Mouse (Mus musculus) lung, postnatal 0 days (tissue): Measurements from ENCODE around the gene Gatc. TPM values are rescaled to one million over a fixed set of nuclear protein-coding genes. Genes with fewer than 3 reads are reported as not detected.

Experiments
- ATAC-seq: fragments of 200-750 bp; cut with Nextera tagmentation; 2 replicates; pipeline ENCODE4 v1.8.0; 2017; ENCODE audit warnings: moderate library complexity
- DNase-seq: peaks from one replicate; pipeline ENCODE4 v3.0.0-alpha.2; 2016; ENCODE audit warnings: low spot score
- H3K27ac ChIP-seq: fragments of 300-500 bp; sonication (generic); 2 replicates; pipeline ENCODE4 v1.5.1; 2014; ENCODE audit warnings: antibody characterized with exemption, mild to moderate bottlenecking, low read length, mixed read lengths
- H3K27me3 ChIP-seq: fragments of 300-500 bp; sonication (generic); replicated peaks from 2 replicates; pipeline ENCODE4 v1.6.1; 2014; ENCODE audit warnings: low read length, mixed read lengths; ENCODE audit not compliant: insufficient read depth
- H3K36me3 ChIP-seq: fragments of 300-500 bp; sonication (generic); 2 replicates; pipeline ENCODE4 v1.6.1; 2014; ENCODE audit warnings: low read length, mixed read lengths; ENCODE audit not compliant: insufficient read depth
- H3K4me1 ChIP-seq: fragments of 300-500 bp; sonication (generic); 2 replicates; pipeline ENCODE4 v1.6.1; 2014; ENCODE audit warnings: antibody characterized with exemption, low read depth, low read length, mixed read lengths; ENCODE audit not compliant: insufficient read depth
- H3K4me2 ChIP-seq: fragments of 300-500 bp; sonication (generic); replicated peaks from 2 replicates; pipeline ENCODE4 v1.6.1; 2014; ENCODE audit warnings: low read depth, mild to moderate bottlenecking, low read length, moderate library complexity, mixed read lengths
- H3K4me3 ChIP-seq: fragments of 300-500 bp; sonication (generic); 2 replicates; pipeline ENCODE4 v1.5.1; 2014; ENCODE audit warnings: low read depth, low read length
- H3K9ac ChIP-seq: fragments of 300-500 bp; sonication (generic); replicated peaks from 2 replicates; pipeline ENCODE4 v1.6.1; 2014; ENCODE audit warnings: low read depth, mild to moderate bottlenecking
- H3K9me3 ChIP-seq: fragments of 300-500 bp; sonication (generic); 2 replicates; pipeline ENCODE4 v1.6.1; 2016; ENCODE audit warnings: low read length, mixed read lengths
- CTCF ChIP-seq: IDR thresholded peaks from 2 replicates; pipeline ENCODE4 v1.5.1; 2016; ENCODE audit warnings: antibody characterized with exemption, mild to moderate bottlenecking
- EP300 ChIP-seq: IDR thresholded peaks from 2 replicates; pipeline ENCODE4 v1.6.1; 2016; ENCODE audit warnings: antibody characterized with exemption, mild to moderate bottlenecking, control low read depth
- WGBS: fragments of 180-500 bp; shearing (Covaris S2); extraction: QIAGEN DNeasy Blood & Tissue Kit; methylation state at CpG from one replicate; pipeline ENCODE4 v1.1.7; 2014; 5-methylcytosine and 5-hydroxymethylcytosine counted together
- polyA plus RNA-seq: library from polyadenylated mRNA; unstranded; fragments of >200 nt; fragmentation: Nextera tagmentation; extraction: Ambion mirVana; gene quantifications from 2 replicates; pipeline ENCODE4 v1.2.1, GENCODE M21; 2015

The Gatc gene
- polyA plus RNA-seq, 1 experiment from 2014 or later = 10.1 TPM

DNA sequence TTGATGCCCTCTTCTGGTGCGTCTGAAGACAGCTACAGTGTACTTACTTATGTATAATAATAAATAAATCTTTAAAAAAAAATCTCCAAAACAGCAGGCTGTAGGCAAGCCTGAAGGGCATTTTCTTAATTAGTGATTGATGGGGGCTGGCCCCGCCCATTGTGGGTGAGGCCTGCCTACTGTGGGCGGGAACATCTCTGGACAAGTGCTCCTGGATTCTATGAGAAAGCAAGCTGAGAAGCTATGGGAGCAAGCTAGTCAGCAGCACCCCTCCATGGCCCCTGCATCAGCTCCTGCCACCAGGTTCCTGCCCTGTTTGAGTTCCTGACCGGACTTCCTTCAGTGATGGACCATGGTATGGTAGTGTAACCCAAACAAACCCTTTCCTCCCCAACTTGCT, 23.8 kb upstream of the Gatc start:
- H3K27me3 ChIP-seq = no peaks in the 10 kb centered on the region
- H3K4me2 ChIP-seq = no peak overlapping the region
- H3K4me1 ChIP-seq = no peaks in the 10 kb centered on the region
- H3K4me3 ChIP-seq = no peak overlapping the region
- 71% methylated on average over 4 of the region's 4 CpGs for WGBS
- no peak for DNase-seq
- H3K9ac ChIP-seq = no peak overlapping the region
- H3K27ac ChIP-seq = no peak overlapping the region
- no peak for ATAC-seq
- no peaks in the 10 kb centered on the region for H3K9me3 ChIP-seq
- no peak for TF ChIP-seq EP300
- TF ChIP-seq CTCF = no peak
- H3K36me3 ChIP-seq = no peaks in the 10 kb centered on the region

DNA sequence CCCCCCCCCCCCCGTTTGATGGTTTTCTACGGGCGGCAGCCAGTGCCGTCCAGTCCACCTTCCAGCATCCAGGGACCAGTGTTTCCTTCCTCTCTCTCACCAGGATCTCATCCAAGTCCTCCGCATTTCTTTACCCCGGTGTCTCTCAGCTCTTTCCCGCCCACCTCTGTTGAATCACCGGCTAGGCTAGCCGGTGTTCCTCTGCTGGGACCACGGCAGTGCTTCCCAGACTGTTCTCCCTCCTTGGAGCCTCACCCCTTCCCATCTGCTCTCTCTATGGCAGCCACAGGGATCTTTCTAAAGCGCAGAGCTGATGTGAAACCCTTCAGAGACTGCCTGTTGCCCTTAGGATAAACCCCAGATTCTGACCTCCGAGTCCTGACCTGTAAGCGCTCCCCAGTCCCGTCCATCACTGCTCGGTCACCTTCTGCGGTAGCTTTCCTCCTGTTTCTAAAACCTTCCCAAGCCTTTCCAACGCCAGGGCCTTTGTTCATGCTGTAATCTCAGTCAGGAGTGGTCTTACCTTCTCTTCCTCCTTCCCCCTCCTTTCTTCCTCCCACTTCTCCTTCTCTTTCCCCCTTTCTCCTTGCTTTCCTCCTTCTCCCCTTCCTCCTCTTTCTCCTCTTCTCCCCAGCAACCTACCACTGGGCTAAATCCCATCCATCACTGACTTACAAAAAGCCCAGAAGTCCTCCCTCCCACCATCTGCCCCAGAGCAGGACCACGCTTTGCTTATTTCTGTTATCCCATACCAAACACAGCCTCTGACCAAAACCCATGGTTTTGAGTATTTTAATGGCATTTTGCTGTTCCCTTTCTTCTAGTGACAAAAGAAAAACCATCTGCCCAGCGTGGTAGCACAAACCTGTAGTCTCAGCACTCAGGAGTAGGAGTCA, 22.1 kb upstream of the Gatc start:
- Histone ChIP-seq H3K4me2 (no peak overlapping the region), H3K9me3 (no peaks in the 10 kb centered on the region), H3K4me3 (no peak overlapping the region), H3K27me3 (no peaks in the 10 kb centered on the region), H3K9ac (no peak overlapping the region), H3K4me1 (no peaks in the 10 kb centered on the region), H3K36me3 (no peaks in the 10 kb centered on the region), H3K27ac (no peak overlapping the region)
- DNase-seq (no peak), ATAC-seq (no peak)
- no peak for TF ChIP-seq EP300
- TF ChIP-seq CTCF = no peak
- WGBS = 12% methylated on average over 18 of the region's 19 CpGs

DNA sequence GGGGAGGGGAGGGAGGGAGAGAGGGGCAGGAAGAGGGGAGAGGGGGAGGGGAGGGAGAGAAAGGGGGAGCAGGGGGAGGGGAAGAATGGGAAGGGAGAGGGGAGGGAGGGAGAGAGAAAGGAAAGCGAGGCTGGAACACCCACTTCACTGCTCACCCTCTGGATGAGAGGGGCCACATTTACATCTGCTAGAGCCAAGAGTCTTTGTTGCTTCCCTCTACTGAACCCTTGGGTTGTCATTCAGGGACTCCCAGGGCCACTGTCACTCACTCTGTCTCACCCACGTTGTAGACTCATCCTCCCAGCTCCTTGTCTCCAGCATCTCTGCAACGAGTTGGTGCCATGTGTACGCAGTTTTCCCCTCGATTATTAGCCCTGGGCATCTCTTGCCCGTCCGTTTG, 21.2 kb upstream of the Gatc start:
- no peaks in the 10 kb centered on the region for H3K9me3 ChIP-seq
- no peaks in the 10 kb centered on the region for H3K4me1 ChIP-seq
- H3K9ac ChIP-seq = no peak overlapping the region
- no peak for ATAC-seq
- no peak for TF ChIP-seq EP300
- TF ChIP-seq CTCF = no peak
- H3K4me2 ChIP-seq = no peak overlapping the region
- no peak overlapping the region for H3K4me3 ChIP-seq
- DNase-seq = no peak
- no peak overlapping the region for H3K27ac ChIP-seq
- 34% methylated on average over 7 of the region's 7 CpGs for WGBS
- H3K36me3 ChIP-seq = no peaks in the 10 kb centered on the region
- H3K27me3 ChIP-seq = no peaks in the 10 kb centered on the region

GRCm38 (mm10) chr5:115359851-115360372, 18.9 kb upstream of the Gatc start:
- no peaks in the 10 kb centered on the region for H3K9me3 ChIP-seq
- ATAC-seq = no peak
- no peaks in the 10 kb centered on the region for H3K36me3 ChIP-seq

GRCm38 (mm10) chr5:115359438-115359837, 18.5 kb upstream of the Gatc start:
- no peak overlapping the region for H3K4me3 ChIP-seq
- no peaks in the 10 kb centered on the region for H3K4me1 ChIP-seq
- no peaks in the 10 kb centered on the region for H3K36me3 ChIP-seq
- H3K9ac ChIP-seq = no peak overlapping the region
- ATAC-seq (no peak), DNase-seq (no peak)
- TF ChIP-seq EP300 (no peak), CTCF (no peak)
- no peaks in the 10 kb centered on the region for H3K9me3 ChIP-seq
- no peak overlapping the region for H3K27ac ChIP-seq
- no peaks in the 10 kb centered on the region for H3K27me3 ChIP-seq
- H3K4me2 ChIP-seq = no peak overlapping the region
- WGBS = 80% methylated on average over 8 of the region's 8 CpGs

More at GRCm38 (mm10) chr5:115359851-115360372, 18.9 kb upstream of the Gatc start:
- no peak for DNase-seq
- TF ChIP-seq EP300 (no peak), CTCF (no peak)
- 63% methylated on average over 5 of the region's 5 CpGs for WGBS
- Histone ChIP-seq H3K4me3 (no peak overlapping the region), H3K27me3 (no peaks in the 10 kb centered on the region), H3K4me1 (no peaks in the 10 kb centered on the region), H3K9ac (no peak overlapping the region), H3K4me2 (no peak overlapping the region), H3K27ac (no peak overlapping the region)

GRCm38 (mm10) chr5:115358872-115359271, 17.9 kb upstream of the Gatc start:
- no peak overlapping the region for H3K27ac ChIP-seq
- no peaks in the 10 kb centered on the region for H3K4me1 ChIP-seq
- H3K36me3 ChIP-seq = no peaks in the 10 kb centered on the region
- no peak overlapping the region for H3K4me3 ChIP-seq
- no peak overlapping the region for H3K9ac ChIP-seq
- no peaks in the 10 kb centered on the region for H3K27me3 ChIP-seq
- 3% methylated on average over 12 of the region's 12 CpGs for WGBS
- TF ChIP-seq CTCF (peak; percentile 94), EP300 (no peak)
- peak; percentile 79 for DNase-seq
- ATAC-seq = peak; percentile 80
- H3K9me3 ChIP-seq = no peaks in the 10 kb centered on the region
- no peak overlapping the region for H3K4me2 ChIP-seq
